Mouse (Mus musculus) C2C12 (cell line): ENCODE results near the gene Dkk2. TPM values are rescaled to one million over a fixed set of nuclear protein-coding genes. Genes with fewer than 3 reads are reported as not detected.

ENCODE experiments used
- H3K27me3 ChIP-seq: one replicate; pipeline ENCODE4 v1.6.1; 2011; ENCODE audit not compliant: control insufficient read depth, insufficient read depth, insufficient read length
- H3K36me3 ChIP-seq: one replicate; pipeline ENCODE4 v1.6.1; 2011; ENCODE audit not compliant: control insufficient read depth, insufficient read depth
- H3K4me3 ChIP-seq: one replicate; pipeline ENCODE4 v1.5.1; 2011; ENCODE audit warnings: mild to moderate bottlenecking, control low read depth; ENCODE audit not compliant: poor library complexity, insufficient read depth, severe bottlenecking
- H3K79me2 ChIP-seq: one replicate; pipeline ENCODE4 v1.6.1; 2011; ENCODE audit not compliant: control insufficient read depth, insufficient read depth
- H3K79me3 ChIP-seq: one replicate; pipeline ENCODE4 v1.6.1; 2011; ENCODE audit warnings: low read depth, control low read depth
- H3ac ChIP-seq: one replicate; pipeline ENCODE3; 2011; ENCODE audit warnings: low read depth; ENCODE audit not compliant: control insufficient read depth, insufficient read length
- CEBPB ChIP-seq: IDR thresholded peaks from one replicate; pipeline ENCODE4 v1.6.1; 2011; ENCODE audit warnings: low read depth, mild to moderate bottlenecking, control low read depth, moderate library complexity
- CTCF ChIP-seq: IDR thresholded peaks from one replicate; pipeline ENCODE4 v1.5.1; 2011; ENCODE audit not compliant: control insufficient read depth, insufficient read depth, insufficient read length
- FOSL1 ChIP-seq: IDR thresholded peaks from one replicate; pipeline ENCODE4 v1.8.0; 2011; ENCODE audit warnings: mild to moderate bottlenecking, low read length; ENCODE audit not compliant: poor library complexity, insufficient read depth, severe bottlenecking
- MAX ChIP-seq: IDR thresholded peaks from one replicate; pipeline ENCODE4 v1.6.1; 2011; ENCODE audit warnings: mild to moderate bottlenecking, control low read depth
- MYOD1 ChIP-seq: IDR thresholded peaks from one replicate; pipeline ENCODE4 v1.6.1; 2011; ENCODE audit warnings: low read depth; ENCODE audit not compliant: control insufficient read depth, insufficient read length
- MYOG ChIP-seq: IDR thresholded peaks from one replicate; pipeline ENCODE4 v1.6.1; 2011; ENCODE audit not compliant: control insufficient read depth, insufficient read length; ENCODE audit errors: extremely low read depth
- USF1 ChIP-seq: IDR thresholded peaks from one replicate; pipeline ENCODE4 v1.6.1; 2011; ENCODE audit warnings: low read depth, mild to moderate bottlenecking, control low read depth, moderate library complexity
- polyA plus RNA-seq: library from polyadenylated mRNA; unstranded; fragments of >200 nt; fragmentation: generic; extraction: Trizol; gene quantifications from one replicate; pipeline ENCODE4 v1.2.1, GENCODE M21; 2012; ENCODE audit warnings: missing spikeins

Gene Dkk2
- polyA plus RNA-seq, 1 experiment = 0.05 TPM

GRCm38 (mm10) chr3:132168911-132169310 is 83.8 kb downstream of the Dkk2 start:
- no peaks in the 10 kb centered on the region for H3K36me3 ChIP-seq
- no peaks in the 10 kb centered on the region for H3K79me3 ChIP-seq
- H3ac ChIP-seq = no peak overlapping the region
- no peaks in the 10 kb centered on the region for H3K79me2 ChIP-seq
- no peak for TF ChIP-seq CTCF
- no peak for TF ChIP-seq MAX
- TF ChIP-seq MYOD1 = no peak
- no peak for TF ChIP-seq MYOG
- no peak for TF ChIP-seq FOSL1
- TF ChIP-seq CEBPB = no peak
- TF ChIP-seq USF1 = no peak
- no peaks in the 10 kb centered on the region for H3K27me3 ChIP-seq
- H3K4me3 ChIP-seq = no peak overlapping the region

GRCm38 (mm10) chr3:132186888-132187552 is 101.9 kb downstream of the Dkk2 start:
- Histone ChIP-seq H3K27me3 (no peaks in the 10 kb centered on the region), H3K4me3 (no peak overlapping the region), H3K79me2 (no peaks in the 10 kb centered on the region), H3K79me3 (no peaks in the 10 kb centered on the region), H3K36me3 (no peaks in the 10 kb centered on the region), H3ac (no peak overlapping the region)
- TF ChIP-seq FOSL1 = no peak
- TF ChIP-seq MAX = no peak
- no peak for TF ChIP-seq CTCF
- TF ChIP-seq CEBPB = no peak
- no peak for TF ChIP-seq MYOG
- no peak for TF ChIP-seq USF1
- no peak for TF ChIP-seq MYOD1

DNA sequence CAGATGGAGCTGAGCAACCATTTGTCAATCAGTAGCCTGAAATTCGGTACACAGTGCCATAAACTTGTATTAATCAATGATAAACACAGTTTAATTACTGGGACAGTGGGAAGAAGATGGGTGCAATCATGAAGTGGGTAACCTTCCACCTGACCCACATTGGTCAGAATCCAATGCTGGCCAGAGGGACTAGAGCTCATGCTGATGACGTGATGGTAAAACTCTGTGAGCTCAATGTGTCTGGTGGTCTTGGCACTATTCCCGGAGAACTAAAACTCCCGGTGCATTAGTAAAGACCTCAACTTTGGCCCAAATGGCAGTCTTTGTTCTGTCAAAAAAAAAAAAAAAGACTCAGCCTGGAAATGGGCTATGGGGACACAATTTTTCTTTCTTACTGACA is 116.9 kb downstream of the Dkk2 start:
- no peak for TF ChIP-seq MAX
- TF ChIP-seq MYOG = no peak
- TF ChIP-seq CEBPB = no peak
- Histone ChIP-seq H3K79me3 (no peaks in the 10 kb centered on the region), H3K4me3 (no peak overlapping the region), H3K36me3 (no peaks in the 10 kb centered on the region), H3K27me3 (no peaks in the 10 kb centered on the region), H3K79me2 (no peaks in the 10 kb centered on the region), H3ac (no peak overlapping the region)

DNA sequence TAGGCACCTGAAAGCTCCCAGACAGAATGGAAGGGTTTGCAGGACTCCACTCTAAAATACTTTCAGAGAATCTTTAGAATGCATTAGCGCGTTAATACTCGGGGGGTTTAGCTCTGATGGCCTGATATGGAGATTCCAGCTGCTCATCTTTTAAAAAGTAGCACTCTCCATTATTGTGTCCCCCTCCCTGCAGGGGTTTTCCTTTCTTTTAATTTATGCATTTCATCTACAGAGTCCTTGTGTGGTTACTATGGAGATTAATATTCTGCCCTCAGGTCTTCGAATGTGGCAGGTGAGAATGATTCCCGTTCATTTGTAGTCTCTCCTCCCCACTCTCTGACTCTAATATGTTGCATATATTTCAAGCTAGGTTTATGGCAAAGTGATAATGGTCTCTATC is 117.6 kb downstream of the Dkk2 start:
- H3ac ChIP-seq = no peak overlapping the region

DNA sequence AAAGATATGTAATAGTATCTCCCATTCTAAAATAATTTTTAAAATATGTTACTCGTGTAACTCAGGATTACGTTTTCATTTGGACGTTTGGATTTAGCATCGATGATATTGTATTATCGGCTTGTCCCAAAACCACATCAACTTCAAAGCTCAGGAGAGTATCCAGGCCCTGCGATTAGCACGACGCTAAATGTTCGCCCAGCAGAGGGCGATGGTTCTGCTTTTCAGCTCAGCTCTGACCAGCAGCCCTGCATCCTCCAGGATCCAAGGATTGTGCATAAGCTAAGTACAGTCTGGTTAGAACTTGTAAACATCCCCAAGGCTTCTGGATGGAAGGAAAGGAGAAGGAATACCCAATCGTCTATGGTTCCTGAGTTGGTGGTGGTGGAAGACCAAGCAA is 122.4 kb downstream of the Dkk2 start:
- Histone ChIP-seq H3K36me3 (no peaks in the 10 kb centered on the region), H3K79me3 (no peaks in the 10 kb centered on the region), H3ac (no peak overlapping the region), H3K79me2 (no peaks in the 10 kb centered on the region), H3K27me3 (no peaks in the 10 kb centered on the region), H3K4me3 (no peak overlapping the region)
- peak; percentile 36 for TF ChIP-seq CTCF
- TF ChIP-seq CEBPB = no peak

More for the DNA sequence above, 117.6 kb downstream of the Dkk2 start:
- Histone ChIP-seq H3K27me3 (no peaks in the 10 kb centered on the region), H3K79me2 (no peaks in the 10 kb centered on the region), H3K36me3 (no peaks in the 10 kb centered on the region), H3K4me3 (no peak overlapping the region), H3K79me3 (no peaks in the 10 kb centered on the region)
- no peak for TF ChIP-seq MAX
- TF ChIP-seq CEBPB = no peak
- TF ChIP-seq CTCF = no peak
- no peak for TF ChIP-seq USF1
- no peak for TF ChIP-seq MYOD1
- TF ChIP-seq MYOG = no peak
- no peak for TF ChIP-seq FOSL1

DNA sequence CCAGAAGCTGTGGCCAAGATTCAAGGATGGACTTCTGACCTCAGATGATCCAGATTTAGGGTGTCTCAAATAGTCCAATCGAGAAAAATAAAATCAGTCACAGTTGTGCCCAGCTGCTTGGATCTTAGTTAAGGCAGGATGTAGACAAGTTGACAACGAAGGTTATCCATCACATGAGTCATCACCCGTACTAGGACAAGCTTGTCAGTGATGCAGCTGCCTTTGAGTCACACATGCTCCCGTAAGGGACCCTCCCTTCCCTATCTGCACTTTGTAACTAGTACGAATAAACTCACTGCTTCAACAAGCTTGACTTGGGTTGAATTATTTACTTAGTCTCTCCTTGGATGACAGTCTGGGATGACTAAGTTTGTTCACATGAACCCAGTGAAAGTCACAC is 126.2 kb downstream of the Dkk2 start:
- Histone ChIP-seq H3K4me3 (no peak overlapping the region), H3ac (no peak overlapping the region), H3K79me2 (no peaks in the 10 kb centered on the region), H3K27me3 (no peaks in the 10 kb centered on the region), H3K36me3 (no peaks in the 10 kb centered on the region), H3K79me3 (no peaks in the 10 kb centered on the region)
- no peak for TF ChIP-seq MAX
- TF ChIP-seq FOSL1 = peak; percentile 40
- no peak for TF ChIP-seq CEBPB
- no peak for TF ChIP-seq MYOG
- no peak for TF ChIP-seq USF1
- no peak for TF ChIP-seq CTCF
- TF ChIP-seq MYOD1 = peak; percentile 88
